Mouse (Mus musculus) stomach, embryonic 14.5 days (tissue): ENCODE measurements at regions not wholly inside any gene's neighbourhood (a gene's known extent, or its start where the extent isn't known, plus 50 kb on each side); places are given as distances from the start of the nearest gene placed in this dataset.

ENCODE experiments used
- ATAC-seq: fragments of 200-750 bp; cut with Nextera tagmentation; 2 replicates; pipeline ENCODE4 v1.8.0; 2017; ENCODE audit warnings: low read depth, moderate TSS enrichment; ENCODE audit not compliant: insufficient number of reproducible peaks, insufficient read depth, low FRiP score
- H3K27ac ChIP-seq: fragments of 300-500 bp; sonication (generic); 2 replicates; pipeline ENCODE4 v1.5.1; 2014; ENCODE audit warnings: mild to moderate bottlenecking, low read length, moderate library complexity, mixed read lengths
- H3K27me3 ChIP-seq: fragments of 300-500 bp; sonication (generic); 2 replicates; pipeline ENCODE4 v1.6.1; 2014; ENCODE audit warnings: low read length, control low read depth, mixed read lengths; ENCODE audit not compliant: control insufficient read depth, insufficient read depth
- H3K36me3 ChIP-seq: fragments of 300-500 bp; sonication (generic); 2 replicates; pipeline ENCODE4 v1.6.1; 2014; ENCODE audit warnings: mild to moderate bottlenecking, control low read depth, low read length, moderate library complexity, mixed read lengths; ENCODE audit not compliant: control insufficient read depth, insufficient read depth
- H3K4me1 ChIP-seq: fragments of 300-500 bp; sonication (generic); 2 replicates; pipeline ENCODE4 v1.6.1; 2014; ENCODE audit warnings: low read length, control low read depth, mixed read lengths; ENCODE audit not compliant: control insufficient read depth, insufficient read depth
- H3K4me2 ChIP-seq: fragments of 300-500 bp; sonication (generic); replicated peaks from 2 replicates; pipeline ENCODE4 v1.6.1; 2014; ENCODE audit warnings: low read depth, low read length, control low read depth
- H3K4me3 ChIP-seq: fragments of 300-500 bp; sonication (generic); 2 replicates; pipeline ENCODE4 v1.5.1; 2014; ENCODE audit warnings: low read depth, low read length, control low read depth
- H3K9ac ChIP-seq: fragments of 300-500 bp; sonication (generic); replicated peaks from 2 replicates; pipeline ENCODE4 v1.6.1; 2014; ENCODE audit warnings: low read depth, mild to moderate bottlenecking, control low read depth, low read length, moderate library complexity, mixed read lengths
- H3K9me3 ChIP-seq: fragments of 300-500 bp; sonication (generic); 2 replicates; pipeline ENCODE4 v1.6.1; 2016; ENCODE audit warnings: low read depth, low read length, control low read depth; ENCODE audit not compliant: control insufficient read depth
- WGBS: fragments of 180-500 bp; shearing (Covaris S2); extraction: QIAGEN DNeasy Blood & Tissue Kit; methylation state at CpG from one replicate; pipeline ENCODE4 v1.1.7; 2014; 5-methylcytosine and 5-hydroxymethylcytosine counted together

- Histone ChIP-seq H3K27me3 (no peaks in the 10 kb centered on the region), H3K4me2 (no peak overlapping the region), H3K9ac (no peak overlapping the region), H3K36me3 (no peaks in the 10 kb centered on the region), H3K4me3 (no peak overlapping the region), H3K9me3 (no peaks in the 10 kb centered on the region), H3K27ac (no peak overlapping the region), H3K4me1 (no peaks in the 10 kb centered on the region)
- 81% methylated on average over 1 of the region's 1 CpGs for WGBS
- ATAC-seq: no peak
Measured at GRCm38 (mm10) chr5:75312897-75313296, 160.8 kb downstream of the Pdgfra start.

- Histone ChIP-seq H3K36me3 (no peaks in the 10 kb centered on the region), H3K4me1 (no peaks in the 10 kb centered on the region), H3K27me3 (no peaks in the 10 kb centered on the region), H3K9ac (no peak overlapping the region), H3K9me3 (no peaks in the 10 kb centered on the region), H3K4me2 (no peak overlapping the region), H3K27ac (no peak overlapping the region), H3K4me3 (no peak overlapping the region)
- 58% methylated on average over 1 of the region's 1 CpGs for WGBS
- ATAC-seq: no peak
Measured at GRCm38 (mm10) chr5:75315956-75316355, 163.9 kb downstream of the Pdgfra start.

- Histone ChIP-seq H3K36me3 (no peaks in the 10 kb centered on the region), H3K27ac (no peak overlapping the region), H3K9ac (no peak overlapping the region), H3K4me2 (no peak overlapping the region), H3K4me1 (no peaks in the 10 kb centered on the region), H3K4me3 (no peak overlapping the region), H3K9me3 (no peaks in the 10 kb centered on the region), H3K27me3 (no peaks in the 10 kb centered on the region)
- 67% methylated on average over 2 of the region's 2 CpGs for WGBS
- no peak for ATAC-seq
Measured at GRCm38 (mm10) chr5:75320536-75320935, 168.4 kb downstream of the Pdgfra start.

- no peaks in the 10 kb centered on the region for H3K9me3 ChIP-seq
- no peaks in the 10 kb centered on the region for H3K36me3 ChIP-seq
- no peaks in the 10 kb centered on the region for H3K4me1 ChIP-seq
- WGBS: 89% methylated on average over 3 of the region's 3 CpGs
- no peaks in the 10 kb centered on the region for H3K27me3 ChIP-seq
- no peak overlapping the region for H3K9ac ChIP-seq
- no peak overlapping the region for H3K4me2 ChIP-seq
- no peak overlapping the region for H3K4me3 ChIP-seq
- ATAC-seq: no peak
- no peak overlapping the region for H3K27ac ChIP-seq
Measured at GRCm38 (mm10) chr5:75334050-75334449, 182.0 kb downstream of the Pdgfra start.

GRCm38 (mm10) chr5:75336454-75336853 is 184.4 kb downstream of the Pdgfra start:
- H3K4me2 ChIP-seq: no peak overlapping the region
- no peaks in the 10 kb centered on the region for H3K36me3 ChIP-seq
- H3K9me3 ChIP-seq: no peaks in the 10 kb centered on the region
- 69% methylated on average over 11 of the region's 11 CpGs for WGBS
- ATAC-seq: no peak
- H3K4me3 ChIP-seq: no peak overlapping the region
- H3K27me3 ChIP-seq: no peaks in the 10 kb centered on the region
- no peak overlapping the region for H3K9ac ChIP-seq
- no peaks in the 10 kb centered on the region for H3K4me1 ChIP-seq
- no peak overlapping the region for H3K27ac ChIP-seq

- 90% methylated on average over 11 of the region's 11 CpGs for WGBS
- Histone ChIP-seq H3K36me3 (no peaks in the 10 kb centered on the region), H3K4me1 (no peaks in the 10 kb centered on the region), H3K27me3 (no peaks in the 10 kb centered on the region), H3K27ac (no peak overlapping the region), H3K9me3 (no peaks in the 10 kb centered on the region), H3K4me3 (no peak overlapping the region), H3K9ac (no peak overlapping the region), H3K4me2 (no peak overlapping the region)
- no peak for ATAC-seq
Measured at GRCm38 (mm10) chr5:75338439-75338838, 186.3 kb downstream of the Pdgfra start.

GRCm38 (mm10) chr5:75342599-75342998 is 190.5 kb downstream of the Pdgfra start:
- no peak overlapping the region for H3K27ac ChIP-seq
- no peaks in the 10 kb centered on the region for H3K9me3 ChIP-seq
- ATAC-seq: no peak
- no peak overlapping the region for H3K4me2 ChIP-seq
- no peak overlapping the region for H3K9ac ChIP-seq
- no peaks in the 10 kb centered on the region for H3K4me1 ChIP-seq
- no peak overlapping the region for H3K4me3 ChIP-seq
- H3K27me3 ChIP-seq: no peaks in the 10 kb centered on the region
- no peaks in the 10 kb centered on the region for H3K36me3 ChIP-seq
- WGBS: 89% methylated on average over 7 of the region's 7 CpGs

GRCm38 (mm10) chr5:75346836-75347773 is 195.0 kb downstream of the Pdgfra start:
- Histone ChIP-seq H3K36me3 (no peaks in the 10 kb centered on the region), H3K4me3 (no peak overlapping the region), H3K27ac (no peak overlapping the region), H3K9ac (no peak overlapping the region), H3K27me3 (no peaks in the 10 kb centered on the region), H3K9me3 (no peaks in the 10 kb centered on the region), H3K4me1 (no peaks in the 10 kb centered on the region), H3K4me2 (no peak overlapping the region)
- WGBS: 54% methylated on average over 11 of the region's 11 CpGs
- ATAC-seq: no peak

- Histone ChIP-seq H3K9ac (no peak overlapping the region), H3K4me1 (no peaks in the 10 kb centered on the region), H3K36me3 (no peaks in the 10 kb centered on the region), H3K27ac (no peak overlapping the region), H3K9me3 (no peaks in the 10 kb centered on the region), H3K4me2 (no peak overlapping the region), H3K4me3 (no peak overlapping the region), H3K27me3 (no peaks in the 10 kb centered on the region)
- 64% methylated on average over 5 of the region's 5 CpGs for WGBS
- ATAC-seq: no peak
Measured at GRCm38 (mm10) chr5:75347774-75348116, 195.7 kb downstream of the Pdgfra start.
